Mouse (Mus musculus): ENCODE data around the gene Midn. TPM values are rescaled to one million over a fixed set of nuclear protein-coding genes. Genes with fewer than 3 reads are reported as not detected.

Midn gene
- polyA plus RNA-seq, 2 experiments from 2014 or later: 4.6 to 8.2 TPM

DNA sequence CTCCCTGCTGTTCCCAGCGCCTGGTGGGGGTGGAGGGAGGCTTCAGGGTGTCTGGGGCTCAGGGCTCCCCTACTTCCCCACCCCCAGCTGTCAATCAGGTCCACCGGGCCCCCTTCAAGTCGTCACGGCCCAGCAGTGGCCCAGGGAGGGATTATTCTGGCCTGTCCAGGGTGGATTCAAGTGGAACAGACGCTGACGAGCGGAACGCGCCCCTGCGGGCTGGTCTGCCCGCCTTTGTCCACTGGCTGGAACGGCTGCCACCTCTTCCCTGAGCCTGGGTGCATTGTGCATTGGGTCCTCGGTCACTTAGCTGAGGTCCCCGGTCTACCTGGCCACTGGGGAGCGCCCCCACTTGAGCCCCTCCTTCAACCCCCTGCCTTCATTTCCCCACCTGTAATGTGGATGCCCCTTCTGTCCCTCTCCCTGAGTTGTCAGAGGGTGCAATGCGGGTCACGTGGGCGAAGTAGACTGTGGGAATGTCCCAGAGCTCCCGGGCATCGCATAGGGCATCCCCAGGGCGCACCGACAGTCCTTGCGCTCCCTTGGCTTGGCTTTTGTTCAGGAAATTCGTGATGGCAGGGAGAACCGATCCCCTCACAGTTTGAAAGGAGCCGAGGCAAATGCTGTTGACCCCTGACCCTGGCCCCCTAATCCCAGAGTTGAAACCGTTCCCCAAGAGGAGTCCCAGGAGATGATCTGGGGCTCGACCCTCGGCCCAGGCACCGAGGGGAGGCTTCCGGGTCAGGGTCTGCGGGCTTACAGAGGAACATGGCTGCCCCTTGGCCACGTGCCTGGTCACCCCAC lies 48.9 kb downstream of the Midn start:
- no peak for ATAC-seq

DNA sequence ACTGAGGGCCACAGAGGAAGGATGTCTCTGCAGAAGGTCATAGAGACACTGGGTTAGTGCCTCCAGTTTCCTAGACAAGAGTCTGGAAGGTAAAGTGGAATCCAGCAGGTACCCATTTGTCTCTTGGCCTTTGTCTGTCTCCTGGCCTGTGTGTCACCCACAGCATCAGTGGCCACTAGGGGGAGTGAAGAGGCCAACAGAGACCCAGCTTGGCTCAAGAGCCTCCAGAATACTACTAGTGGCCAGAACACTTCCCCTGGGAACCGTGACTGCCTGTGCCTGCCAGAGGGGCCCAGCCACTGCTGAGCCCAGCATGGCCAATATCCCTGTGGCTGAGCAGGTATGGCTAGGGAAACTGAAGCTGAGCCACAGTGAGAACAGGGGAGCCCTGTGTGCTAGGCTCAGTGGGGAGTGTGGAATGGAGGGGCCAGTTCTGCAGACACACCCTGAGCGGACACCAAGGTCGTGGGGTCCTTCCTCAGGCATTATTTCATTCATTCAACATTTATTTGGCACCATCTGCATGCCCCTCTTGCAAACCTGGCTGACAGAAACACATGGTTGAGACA lies 51.5 kb downstream of the Midn start:
- ATAC-seq: peak; percentile 56

DNA sequence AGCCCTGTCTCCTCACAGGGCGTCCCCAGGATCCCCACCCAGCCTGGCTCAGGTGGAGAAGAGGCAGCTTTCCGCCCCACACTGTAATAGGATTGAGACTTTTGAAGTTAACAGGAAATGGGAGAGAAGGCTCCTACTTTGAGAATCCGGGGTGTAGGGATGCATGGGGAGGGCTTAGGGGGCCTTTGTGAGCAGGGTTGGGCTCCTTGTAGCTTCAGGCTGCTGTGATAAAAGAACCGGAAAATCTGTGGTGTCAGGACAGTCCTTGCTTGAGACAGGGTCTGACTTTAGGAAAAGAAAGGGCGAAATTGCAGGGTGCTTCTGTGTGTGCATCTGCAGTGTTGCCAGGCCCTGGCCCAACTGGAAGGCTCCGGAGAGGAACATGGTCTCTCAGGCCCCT lies 52.4 kb downstream of the Midn start:
- no peak for ATAC-seq

DNA sequence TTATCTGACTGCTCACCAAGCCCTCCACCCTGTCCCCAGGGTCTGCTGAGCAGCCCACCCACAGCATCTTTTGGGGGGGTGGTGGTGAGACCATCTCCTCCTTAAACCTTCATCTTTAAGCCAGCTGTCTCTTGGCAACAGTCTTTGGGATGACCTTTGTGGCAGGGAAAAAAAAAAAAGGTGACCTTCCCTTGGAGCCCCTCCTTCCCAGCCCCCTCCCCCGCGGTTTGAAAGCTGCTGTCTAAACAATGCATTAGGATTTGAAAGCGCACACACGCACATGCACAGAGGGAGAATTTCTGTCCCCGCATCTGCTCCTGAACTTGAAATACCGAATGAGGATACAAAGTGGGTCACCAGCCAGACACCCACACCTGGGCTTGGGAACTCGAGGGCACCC lies 56.0 kb downstream of the Midn start:
- ATAC-seq: no peak

DNA sequence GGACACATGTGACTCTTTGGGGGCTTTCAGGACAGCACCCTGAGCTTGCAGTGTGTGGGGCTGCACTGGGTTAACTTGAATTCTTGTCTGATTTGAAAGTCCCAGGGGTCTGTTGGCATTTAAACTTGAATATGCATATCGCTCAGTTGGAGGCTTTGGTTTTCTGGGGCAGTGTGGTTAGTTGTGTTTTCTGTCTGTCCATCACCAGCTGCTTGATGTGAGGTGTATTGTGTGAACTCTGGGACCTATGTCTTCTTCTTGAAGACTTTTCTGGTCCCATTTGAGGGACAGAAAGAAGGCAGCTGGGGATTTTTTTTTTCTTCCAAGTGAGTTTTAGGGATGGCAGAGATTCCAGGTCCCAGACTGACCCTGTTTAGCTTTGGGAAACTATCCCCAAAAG lies 59.1 kb downstream of the Midn start:
- no peak for ATAC-seq

DNA sequence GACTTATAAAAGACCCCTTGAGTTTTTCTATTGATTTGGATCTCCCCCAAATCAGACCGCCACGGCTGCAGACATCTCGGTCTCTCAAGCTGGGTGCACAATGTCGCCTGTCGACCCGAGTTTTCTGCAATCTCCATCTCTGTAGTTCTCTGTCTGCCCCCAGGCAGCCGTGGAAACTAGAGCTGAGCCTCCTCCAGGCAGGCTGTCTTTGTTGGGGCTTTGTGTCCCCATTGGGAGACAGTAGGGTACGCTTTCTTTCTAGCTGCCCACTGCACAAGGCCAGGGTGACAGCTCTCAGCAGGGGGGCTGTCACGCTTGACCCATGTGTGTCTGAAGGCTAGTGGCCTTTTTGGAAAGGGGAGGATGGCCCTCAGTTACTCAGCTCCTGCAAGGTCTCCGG lies 59.6 kb downstream of the Midn start:
- ATAC-seq: no peak

Other genes with a start within 250 kb of the Midn start
- gene Med16, start 239.3 kb upstream of the Midn start, polyA plus RNA-seq (2017; shearing (Covaris generic)): 1 to 10 TPM; 5.0 to 7.7 TPM
- not detected for gene Gm26602, start 237.4 kb upstream of the Midn start, polyA plus RNA-seq (2017; shearing (Covaris generic))
- under 1 TPM in 1 of 2 experiments, not detected in 1; 0.09 TPM for gene Kiss1r, start 231.3 kb upstream of the Midn start, polyA plus RNA-seq (2017; shearing (Covaris generic))
- 100 to 1,000 TPM in 1 of 2 experiments, 10 to 100 TPM in 1; 93.5 to 104 TPM for gene R3hdm4, start 227.1 kb upstream of the Midn start, polyA plus RNA-seq (2017; shearing (Covaris generic))
- 1 to 10 TPM; 2.7 to 3.3 TPM for gene Arid3a, start 221.2 kb upstream of the Midn start, polyA plus RNA-seq (2017; shearing (Covaris generic))
- 10 to 100 TPM; 65.1 to 77.5 TPM for gene Wdr18, start 188.1 kb upstream of the Midn start, polyA plus RNA-seq (2017; shearing (Covaris generic))
- gene Grin3b, start 177.6 kb upstream of the Midn start, polyA plus RNA-seq (2017; shearing (Covaris generic)): under 1 TPM in 1 of 2 experiments, not detected in 1; 0.58 TPM
- gene Tmem259, start 163.9 kb upstream of the Midn start, polyA plus RNA-seq (2017; shearing (Covaris generic)): 1 to 10 TPM; 1.2 to 2.5 TPM
- 100 to 1,000 TPM; 904 to 969 TPM for gene Cnn2, start 159.7 kb upstream of the Midn start, polyA plus RNA-seq (2017; shearing (Covaris generic))
- 10 to 100 TPM; 11.4 to 16.4 TPM for gene Abca7, start 151.8 kb upstream of the Midn start, polyA plus RNA-seq (2017; shearing (Covaris generic))
- 100 to 1,000 TPM; 233 to 369 TPM for gene Arhgap45, start 131.6 kb upstream of the Midn start, polyA plus RNA-seq (2017; shearing (Covaris generic))
- 100 to 1,000 TPM; 194 to 220 TPM for gene Polr2e, start 108.5 kb upstream of the Midn start, polyA plus RNA-seq (2017; shearing (Covaris generic))
- 100 to 1,000 TPM; 450 to 480 TPM for gene Gpx4, start 101.1 kb upstream of the Midn start, polyA plus RNA-seq (2017; shearing (Covaris generic))
- gene Sbno2, start 42.7 kb upstream of the Midn start, polyA plus RNA-seq (2017; shearing (Covaris generic)): 10 to 100 TPM; 28.4 to 54.8 TPM
- gene Stk11, start 32.5 kb upstream of the Midn start, polyA plus RNA-seq (2017; shearing (Covaris generic)): 10 to 100 TPM; 19.2 to 30.7 TPM
- gene Atp5d, start 9.6 kb upstream of the Midn start, polyA plus RNA-seq (2017; shearing (Covaris generic)): 100 to 1,000 TPM; 303 to 370 TPM
- gene Cbarp, start 7.4 kb upstream of the Midn start, polyA plus RNA-seq (2017; shearing (Covaris generic)): 1 to 10 TPM; 1.3 to 1.4 TPM
- gene Cirbp, start 17.7 kb downstream of the Midn start, polyA plus RNA-seq (2017; shearing (Covaris generic)): 100 to 1,000 TPM; 124 to 272 TPM
- gene 1600002K03Rik, start 24.7 kb downstream of the Midn start, polyA plus RNA-seq (2017; shearing (Covaris generic)): 10 to 100 TPM; 21.6 to 23.5 TPM
- under 1 TPM in 1 of 2 experiments, not detected in 1; 0.28 TPM for gene Efna2, start 31.2 kb downstream of the Midn start, polyA plus RNA-seq (2017; shearing (Covaris generic))
- gene Mum1, start 78.2 kb downstream of the Midn start, polyA plus RNA-seq (2017; shearing (Covaris generic)): 10 to 100 TPM; 73.3 to 96.9 TPM
- gene Ndufs7, start 100.8 kb downstream of the Midn start, polyA plus RNA-seq (2017; shearing (Covaris generic)): 100 to 1,000 TPM; 231 to 237 TPM
- under 1 TPM in 1 of 2 experiments, not detected in 1; 0.47 TPM for gene Gamt, start 112.7 kb downstream of the Midn start, polyA plus RNA-seq (2017; shearing (Covaris generic))
- 10 to 100 TPM; 10.4 to 14.7 TPM for gene Dazap1, start 113.2 kb downstream of the Midn start, polyA plus RNA-seq (2017; shearing (Covaris generic))
- 1,000 to 10,000 TPM; 1,622 to 1,794 TPM for gene Rps15, start 144.2 kb downstream of the Midn start, polyA plus RNA-seq (2017; shearing (Covaris generic))
- gene Apc2, start 147.7 kb downstream of the Midn start, polyA plus RNA-seq (2017; shearing (Covaris generic)): under 1 TPM in 1 of 2 experiments, not detected in 1; 0.16 TPM
- gene 2310011J03Rik, start 172.3 kb downstream of the Midn start, polyA plus RNA-seq (2017; shearing (Covaris generic)): 10 to 100 TPM; 47.1 to 59.9 TPM
- 10 to 100 TPM; 11.9 to 12.3 TPM for gene Pcsk4, start 181.2 kb downstream of the Midn start, polyA plus RNA-seq (2017; shearing (Covaris generic))
- gene Reep6, start 181.7 kb downstream of the Midn start, polyA plus RNA-seq (2017; shearing (Covaris generic)): under 1 TPM in 1 of 2 experiments, not detected in 1; 0.51 TPM
- not detected for gene Adamtsl5, start 200.1 kb downstream of the Midn start, polyA plus RNA-seq (2017; shearing (Covaris generic))
- gene Plk5, start 208.2 kb downstream of the Midn start, polyA plus RNA-seq (2017; shearing (Covaris generic)): not detected
- 1 to 10 TPM in 1 of 2 experiments, not detected in 1; 1.3 TPM for gene Mex3d, start 239.4 kb downstream of the Midn start, polyA plus RNA-seq (2017; shearing (Covaris generic))

Measured in CD4-positive, CD25-positive, alpha-beta regulatory T cell, adult 4 months (primary cell).